Mouse (Mus musculus) embryonic fibroblast, embryonic 13.5 days (primary cell): ENCODE data around the gene Gfra1. TPM values are rescaled to one million over a fixed set of nuclear protein-coding genes. Genes with fewer than 3 reads are reported as not detected.

Source experiments
- H3K27ac ChIP-seq: 2 replicates; pipeline ENCODE4 v1.5.1; 2012; ENCODE audit warnings: low read length, control low read depth, inconsistent platforms; ENCODE audit not compliant: insufficient read depth
- H3K4me1 ChIP-seq: 2 replicates; pipeline ENCODE4 v1.6.1; 2011; ENCODE audit warnings: low read length; ENCODE audit not compliant: control insufficient read depth, insufficient read depth
- H3K4me3 ChIP-seq: 2 replicates; pipeline ENCODE4 v1.5.1; 2011; ENCODE audit warnings: mild to moderate bottlenecking, control low read depth, low read length; ENCODE audit not compliant: insufficient read depth
- CTCF ChIP-seq: IDR thresholded peaks from 2 replicates; pipeline ENCODE4 v1.5.1; 2011; ENCODE audit warnings: mild to moderate bottlenecking, control low read depth, low read length, moderate library complexity, borderline replicate concordance; ENCODE audit not compliant: insufficient read depth
- POLR2A ChIP-seq: IDR thresholded peaks from 2 replicates; pipeline ENCODE4 v1.6.1; 2011; ENCODE audit warnings: low read depth, mild to moderate bottlenecking, control low read depth, low read length, moderate library complexity
- polyA plus RNA-seq: library from polyadenylated mRNA; stranded (reverse); fragments of >200 nt; gene quantifications from 2 replicates; pipeline ENCODE4 v1.2.4, GENCODE M21; 2011; ENCODE audit warnings: low read depth; ENCODE audit not compliant: missing spikeins, insufficient read length

Gfra1 gene
- polyA plus RNA-seq, 1 experiment: 26.6 TPM

- no peak overlapping the region for H3K27ac ChIP-seq
- peaks cover 3% of the 10 kb centered on the region; the same call in 1 of the 2 replicates for H3K4me1 ChIP-seq
- TF ChIP-seq POLR2A: no peak
- no peak for TF ChIP-seq CTCF
- no peak overlapping the region for H3K4me3 ChIP-seq
Measured at GRCm38 (mm10) chr19:58251095-58251494, 204.6 kb downstream of the Gfra1 start.

GRCm38 (mm10) chr19:58250237-58250636, 205.5 kb downstream of the Gfra1 start:
- H3K4me1 ChIP-seq: peaks cover 3% of the 10 kb centered on the region; the same call in 1 of the 2 replicates
- H3K4me3 ChIP-seq: no peak overlapping the region
- no peak overlapping the region for H3K27ac ChIP-seq
- TF ChIP-seq POLR2A (no peak), CTCF (no peak)

GRCm38 (mm10) chr19:58244148-58244547, 211.6 kb downstream of the Gfra1 start:
- Histone ChIP-seq H3K27ac (no peak overlapping the region), H3K4me1 (no peaks in the 10 kb centered on the region), H3K4me3 (no peak overlapping the region)
- TF ChIP-seq POLR2A: no peak
- TF ChIP-seq CTCF: no peak

- Histone ChIP-seq H3K4me3 (no peak overlapping the region), H3K4me1 (no peaks in the 10 kb centered on the region), H3K27ac (no peak overlapping the region)
- TF ChIP-seq POLR2A (no peak), CTCF (no peak)
Measured at GRCm38 (mm10) chr19:58243604-58244003, 212.1 kb downstream of the Gfra1 start.

- H3K27ac ChIP-seq: no peak overlapping the region
- H3K4me3 ChIP-seq: no peak overlapping the region
- no peak for TF ChIP-seq CTCF
- no peak for TF ChIP-seq POLR2A
- no peaks in the 10 kb centered on the region for H3K4me1 ChIP-seq
Measured at GRCm38 (mm10) chr19:58238325-58238724, 217.4 kb downstream of the Gfra1 start.

GRCm38 (mm10) chr19:58227725-58228124, 228.0 kb downstream of the Gfra1 start:
- H3K4me3 ChIP-seq: no peak overlapping the region
- H3K4me1 ChIP-seq: no peaks in the 10 kb centered on the region
- no peak overlapping the region for H3K27ac ChIP-seq
- TF ChIP-seq CTCF (no peak), POLR2A (no peak)

GRCm38 (mm10) chr19:58226882-58227281, 228.8 kb downstream of the Gfra1 start:
- no peak overlapping the region for H3K4me3 ChIP-seq
- TF ChIP-seq CTCF: no peak
- no peak for TF ChIP-seq POLR2A
- H3K27ac ChIP-seq: no peak overlapping the region
- H3K4me1 ChIP-seq: no peaks in the 10 kb centered on the region

GRCm38 (mm10) chr19:58220061-58220831, 235.5 kb downstream of the Gfra1 start:
- Histone ChIP-seq H3K27ac (no peak overlapping the region), H3K4me3 (no peak overlapping the region), H3K4me1 (no peaks in the 10 kb centered on the region)
- TF ChIP-seq POLR2A (no peak), CTCF (no peak)

GRCm38 (mm10) chr19:58217591-58217990, 238.1 kb downstream of the Gfra1 start:
- TF ChIP-seq POLR2A: no peak
- no peak for TF ChIP-seq CTCF
- Histone ChIP-seq H3K4me1 (no peaks in the 10 kb centered on the region), H3K27ac (no peak overlapping the region), H3K4me3 (no peak overlapping the region)

GRCm38 (mm10) chr19:58206496-58207044, 249.1 kb downstream of the Gfra1 start:
- Histone ChIP-seq H3K27ac (no peak overlapping the region), H3K4me3 (no peak overlapping the region), H3K4me1 (no peaks in the 10 kb centered on the region)
- no peak for TF ChIP-seq POLR2A
- TF ChIP-seq CTCF: no peak

GRCm38 (mm10) chr19:58205470-58205869, 250.2 kb downstream of the Gfra1 start:
- H3K4me1 ChIP-seq: no peaks in the 10 kb centered on the region
- H3K4me3 ChIP-seq: no peak overlapping the region
- no peak overlapping the region for H3K27ac ChIP-seq
- TF ChIP-seq CTCF: no peak
